Mouse (Mus musculus) skeletal muscle tissue, adult 2 months (tissue): ENCODE measurements at regions not wholly inside any gene's neighbourhood (a gene's known extent, or its start where the extent isn't known, plus 50 kb on each side); places are given as distances from the start of the nearest gene placed in this dataset.
A peak's percentile ranks its signal among the peaks of the same experiment; 100 is the strongest.

Experiments used
- DNase-seq: peaks from one replicate; pipeline ENCODE4 v3.0.0-alpha.2; 2012; ENCODE audit warnings: low read depth, low spot score

GRCm38 (mm10) chr11:44156490-44157345, 243.1 kb upstream of the Il12b start:
- DNase-seq: peak; percentile 7

GRCm38 (mm10) chr11:44158236-44158635, 241.6 kb upstream of the Il12b start:
- DNase-seq: peak; percentile 6

GRCm38 (mm10) chr11:44161734-44162418, 238.0 kb upstream of the Il12b start:
- DNase-seq: no peak

- DNase-seq: no peak
Measured at GRCm38 (mm10) chr11:44163049-44163448, 236.8 kb upstream of the Il12b start.

GRCm38 (mm10) chr11:44163748-44164147, 236.1 kb upstream of the Il12b start:
- no peak for DNase-seq

GRCm38 (mm10) chr11:44164186-44164585, 235.7 kb upstream of the Il12b start:
- DNase-seq: no peak

- DNase-seq: no peak
Measured at GRCm38 (mm10) chr11:44167724-44168500, 232.0 kb upstream of the Il12b start.

- DNase-seq: no peak
Measured at GRCm38 (mm10) chr11:44172478-44172877, 227.4 kb upstream of the Il12b start.

- no peak for DNase-seq
Measured at GRCm38 (mm10) chr11:44173196-44173595, 226.7 kb upstream of the Il12b start.

- no peak for DNase-seq
Measured at GRCm38 (mm10) chr11:44174548-44174947, 225.3 kb upstream of the Il12b start.

GRCm38 (mm10) chr11:44179711-44180110, 220.2 kb upstream of the Il12b start:
- DNase-seq: no peak

- DNase-seq: no peak
Measured at GRCm38 (mm10) chr11:44183823-44184222, 216.0 kb upstream of the Il12b start.

GRCm38 (mm10) chr11:44185218-44185890, 214.5 kb upstream of the Il12b start:
- no peak for DNase-seq

GRCm38 (mm10) chr11:44188202-44188601, 211.7 kb upstream of the Il12b start:
- no peak for DNase-seq

GRCm38 (mm10) chr11:44193806-44194205, 206.1 kb upstream of the Il12b start:
- DNase-seq: no peak

GRCm38 (mm10) chr11:44202716-44203115, 197.1 kb upstream of the Il12b start:
- no peak for DNase-seq

- no peak for DNase-seq
Measured at GRCm38 (mm10) chr11:44204384-44204783, 195.5 kb upstream of the Il12b start.

- DNase-seq: no peak
Measured at GRCm38 (mm10) chr11:44206866-44207265, 193.0 kb upstream of the Il12b start.

GRCm38 (mm10) chr11:44211871-44212441, 187.9 kb upstream of the Il12b start:
- DNase-seq: peak; percentile 28

GRCm38 (mm10) chr11:44214095-44214494, 185.8 kb upstream of the Il12b start:
- no peak for DNase-seq

GRCm38 (mm10) chr11:44216346-44216745, 183.5 kb upstream of the Il12b start:
- no peak for DNase-seq
